Mouse (Mus musculus): Measurements from ENCODE around the gene Zfand4.
"Not testable (repeated sequence)": the region's sequence is repeated elsewhere in the genome, so short reads cannot be mapped to it uniquely, and the experiment has no call there.

Zfand4 gene

GRCm38 (mm10) chr6:116319259-116319658 lies 55.2 kb downstream of the Zfand4 start:
- no peak for DNase-seq (ENCODE audit: low read depth, low spot score)

GRCm38 (mm10) chr6:116326641-116327040 lies 62.6 kb downstream of the Zfand4 start:
- DNase-seq (ENCODE audit: low read depth, low spot score): no peak

- DNase-seq (ENCODE audit: low read depth, low spot score): peak; percentile 33
These were observed 67.4 kb downstream of the Zfand4 start for GRCm38 (mm10) chr6:116331396-116331795.

- no peak for DNase-seq (ENCODE audit: low read depth, low spot score)
These were observed 73.4 kb downstream of the Zfand4 start for GRCm38 (mm10) chr6:116337466-116337834.

- peak; percentile 95 for DNase-seq (ENCODE audit: low read depth, low spot score)
These were observed 73.9 kb downstream of the Zfand4 start, which contains the start of gene March8 for GRCm38 (mm10) chr6:116337835-116338501. Gene March8, plus strand, starts transcription at chr6:116338024.

- DNase-seq (ENCODE audit: low read depth, low spot score): no peak
These were observed 74.5 kb downstream of the Zfand4 start for GRCm38 (mm10) chr6:116338520-116338919.

- no peak for DNase-seq (ENCODE audit: low read depth, low spot score)
These were observed 75.1 kb downstream of the Zfand4 start for GRCm38 (mm10) chr6:116339088-116339487.

- no peak for DNase-seq (ENCODE audit: low read depth, low spot score)
These were observed 76.5 kb downstream of the Zfand4 start for GRCm38 (mm10) chr6:116340521-116340920.

GRCm38 (mm10) chr6:116347953-116348352 lies 83.9 kb downstream of the Zfand4 start:
- no peak for DNase-seq (ENCODE audit: low read depth, low spot score)

- DNase-seq (ENCODE audit: low read depth, low spot score): no peak
These were observed 86.0 kb downstream of the Zfand4 start for GRCm38 (mm10) chr6:116349997-116350396.

- DNase-seq (ENCODE audit: low read depth, low spot score): no peak
These were observed 86.6 kb downstream of the Zfand4 start for GRCm38 (mm10) chr6:116350643-116351042.

- DNase-seq (ENCODE audit: low read depth, low spot score): peak; percentile 40
These were observed 87.5 kb downstream of the Zfand4 start for GRCm38 (mm10) chr6:116351534-116351933.

GRCm38 (mm10) chr6:116353428-116353827 lies 89.4 kb downstream of the Zfand4 start:
- DNase-seq (ENCODE audit: low read depth, low spot score): no peak

- DNase-seq (ENCODE audit: low read depth, low spot score): not testable (repeated sequence)
These were observed 92.4 kb downstream of the Zfand4 start for GRCm38 (mm10) chr6:116356311-116356947.

- peak; percentile 67 for DNase-seq (ENCODE audit: low read depth, low spot score)
These were observed 92.9 kb downstream of the Zfand4 start for GRCm38 (mm10) chr6:116356948-116357325.

- DNase-seq (ENCODE audit: low read depth, low spot score): no peak
These were observed 94.0 kb downstream of the Zfand4 start for GRCm38 (mm10) chr6:116358056-116358455.

GRCm38 (mm10) chr6:116359256-116359655 lies 95.2 kb downstream of the Zfand4 start:
- DNase-seq (ENCODE audit: low read depth, low spot score): peak; percentile 50

- DNase-seq (ENCODE audit: low read depth, low spot score): no peak
These were observed 97.4 kb downstream of the Zfand4 start for GRCm38 (mm10) chr6:116361463-116361862.

GRCm38 (mm10) chr6:116361993-116362392 lies 98.0 kb downstream of the Zfand4 start:
- DNase-seq (ENCODE audit: low read depth, low spot score): no peak

GRCm38 (mm10) chr6:116367971-116368370 lies 103.9 kb downstream of the Zfand4 start:
- no peak for DNase-seq (ENCODE audit: low read depth, low spot score)

GRCm38 (mm10) chr6:116369811-116370210 lies 105.8 kb downstream of the Zfand4 start:
- DNase-seq (ENCODE audit: low read depth, low spot score): no peak

GRCm38 (mm10) chr6:116370216-116370976 lies 106.4 kb downstream of the Zfand4 start:
- DNase-seq (ENCODE audit: low read depth, low spot score): no peak

- DNase-seq (ENCODE audit: low read depth, low spot score): no peak
These were observed 107.5 kb downstream of the Zfand4 start for GRCm38 (mm10) chr6:116371500-116371899.

Measured in brain, adult 2 months (tissue).